Mouse (Mus musculus) mesoderm, embryonic 11.5 days (tissue): Measurements from ENCODE around the gene Klhl33.

ENCODE experiments used
- DNase-seq: peaks from one replicate; pipeline ENCODE4 v3.0.0-alpha.2; 2012; ENCODE audit warnings: low read depth, low spot score

The Klhl33 gene

GRCm38 (mm10) chr14:50855788-50856187 is 41.5 kb downstream of the Klhl33 start:
- DNase-seq, result no peak
